Mouse (Mus musculus) embryo, embryonic 11 days (tissue): Measurements from ENCODE around the gene Cope.

Source experiments
- DNase-seq: peaks from one replicate; pipeline ENCODE4 v3.0.0-alpha.2; 2015

Gene Cope

GRCm38 (mm10) chr8:70351035-70351999 is 49.0 kb downstream of the Cope start:
- no peak for DNase-seq

GRCm38 (mm10) chr8:70352000-70352384 is 49.7 kb downstream of the Cope start:
- DNase-seq: no peak

DNA sequence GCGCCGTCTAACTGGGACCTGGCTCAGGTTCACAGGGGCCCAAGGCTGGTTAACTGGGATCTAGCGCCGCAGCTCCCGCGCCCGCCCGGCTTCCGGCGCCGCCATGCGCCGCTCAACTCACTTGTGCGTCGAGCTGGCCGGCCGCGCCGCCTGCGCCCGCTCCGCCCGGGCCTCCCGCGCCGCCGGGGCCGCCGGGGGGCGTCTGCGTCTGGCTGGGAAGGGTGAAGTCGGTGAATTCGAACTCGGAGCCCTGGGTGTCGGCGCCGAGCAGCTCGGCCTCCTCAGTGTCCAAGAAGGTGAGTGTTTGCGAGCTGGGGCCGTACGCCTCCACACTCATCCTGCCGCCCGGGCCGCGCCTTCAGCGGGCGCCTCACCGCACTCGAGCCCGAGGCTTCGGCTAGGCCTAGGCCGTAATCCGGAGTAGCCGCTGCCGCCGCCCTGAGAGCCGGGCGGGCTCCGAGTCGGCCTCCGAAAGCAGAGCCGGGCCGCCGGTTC is 50.4 kb downstream of the Cope start:
- DNase-seq: no peak

GRCm38 (mm10) chr8:70353194-70353817 is 51.0 kb downstream of the Cope start, which contains the start of gene Upf1:
Gene Upf1, minus strand, starts transcription at chr8:70353278.
- peak; percentile 99 for DNase-seq

GRCm38 (mm10) chr8:70354004-70354403 is 51.7 kb downstream of the Cope start:
- no peak for DNase-seq

GRCm38 (mm10) chr8:70356111-70356510 is 53.8 kb downstream of the Cope start:
- no peak for DNase-seq

DNA sequence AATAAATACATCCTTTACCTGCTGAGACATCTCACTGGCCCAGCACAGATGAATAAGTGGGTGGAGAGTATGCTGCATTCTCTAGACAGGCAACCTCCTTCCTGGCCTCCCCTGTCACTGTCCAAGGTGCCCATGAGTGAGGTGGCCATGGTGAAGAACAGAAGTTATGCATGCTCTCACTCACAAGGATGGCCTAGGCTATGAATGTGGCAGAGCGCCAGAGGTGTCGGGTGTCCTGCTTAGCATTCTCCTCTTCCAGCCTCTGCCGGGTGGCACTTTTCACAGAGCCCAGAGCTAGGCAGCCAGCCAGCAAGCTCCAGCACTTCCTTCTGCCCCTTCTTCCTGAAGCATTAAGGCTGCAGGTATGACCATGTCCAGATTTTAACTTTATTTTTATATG is 57.1 kb downstream of the Cope start:
- DNase-seq: no peak

- DNase-seq: peak; percentile 34
Measured at GRCm38 (mm10) chr8:70360769-70361168, 58.5 kb downstream of the Cope start.

DNA sequence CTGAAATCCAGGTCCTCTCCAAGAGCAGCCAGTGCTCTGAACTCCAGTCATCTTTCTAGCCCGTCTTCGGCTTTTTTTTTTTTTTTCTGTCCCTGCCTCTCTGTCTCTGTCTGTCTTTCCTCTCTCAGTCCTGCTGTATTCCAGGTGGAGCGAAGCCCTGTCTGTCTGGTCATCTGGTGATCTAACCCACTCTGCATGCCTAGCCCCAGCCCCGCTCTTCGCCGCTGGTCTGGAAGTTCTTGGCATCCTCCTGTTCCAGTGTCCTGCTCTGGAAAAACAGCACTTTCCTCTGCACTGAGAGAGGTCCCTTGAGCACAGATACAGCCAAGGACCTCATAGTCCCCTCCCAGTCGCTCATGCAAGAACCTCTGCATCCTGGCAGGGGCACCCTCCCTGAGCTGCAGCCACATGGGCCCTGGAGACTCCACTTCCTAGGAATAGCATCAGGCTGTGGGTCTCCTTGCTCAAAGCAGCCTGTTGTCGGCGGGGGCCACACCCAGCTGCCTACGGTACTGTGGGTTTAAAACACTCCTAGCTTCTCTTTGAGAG is 59.2 kb downstream of the Cope start:
- no peak for DNase-seq
